Mouse (Mus musculus) embryonic fibroblast, embryonic 13.5 days (primary cell): ENCODE measurements around the gene L3mbtl2. TPM values are rescaled to one million over a fixed set of nuclear protein-coding genes. Genes with fewer than 3 reads are reported as not detected.

Experiments
- H3K27ac ChIP-seq: 2 replicates; pipeline ENCODE4 v1.5.1; 2012; ENCODE audit warnings: low read length, control low read depth, inconsistent platforms; ENCODE audit not compliant: insufficient read depth
- H3K4me1 ChIP-seq: 2 replicates; pipeline ENCODE4 v1.6.1; 2011; ENCODE audit warnings: low read length; ENCODE audit not compliant: control insufficient read depth, insufficient read depth
- H3K4me3 ChIP-seq: 2 replicates; pipeline ENCODE4 v1.5.1; 2011; ENCODE audit warnings: mild to moderate bottlenecking, control low read depth, low read length; ENCODE audit not compliant: insufficient read depth
- CTCF ChIP-seq: IDR thresholded peaks from 2 replicates; pipeline ENCODE4 v1.5.1; 2011; ENCODE audit warnings: mild to moderate bottlenecking, control low read depth, low read length, moderate library complexity, borderline replicate concordance; ENCODE audit not compliant: insufficient read depth
- POLR2A ChIP-seq: IDR thresholded peaks from 2 replicates; pipeline ENCODE4 v1.6.1; 2011; ENCODE audit warnings: low read depth, mild to moderate bottlenecking, control low read depth, low read length, moderate library complexity
- polyA plus RNA-seq: library from polyadenylated mRNA; stranded (reverse); fragments of >200 nt; gene quantifications from 2 replicates; pipeline ENCODE4 v1.2.4, GENCODE M21; 2011; ENCODE audit warnings: low read depth; ENCODE audit not compliant: missing spikeins, insufficient read length

L3mbtl2 gene
- polyA plus RNA-seq, 1 experiment = 7.8 TPM

DNA sequence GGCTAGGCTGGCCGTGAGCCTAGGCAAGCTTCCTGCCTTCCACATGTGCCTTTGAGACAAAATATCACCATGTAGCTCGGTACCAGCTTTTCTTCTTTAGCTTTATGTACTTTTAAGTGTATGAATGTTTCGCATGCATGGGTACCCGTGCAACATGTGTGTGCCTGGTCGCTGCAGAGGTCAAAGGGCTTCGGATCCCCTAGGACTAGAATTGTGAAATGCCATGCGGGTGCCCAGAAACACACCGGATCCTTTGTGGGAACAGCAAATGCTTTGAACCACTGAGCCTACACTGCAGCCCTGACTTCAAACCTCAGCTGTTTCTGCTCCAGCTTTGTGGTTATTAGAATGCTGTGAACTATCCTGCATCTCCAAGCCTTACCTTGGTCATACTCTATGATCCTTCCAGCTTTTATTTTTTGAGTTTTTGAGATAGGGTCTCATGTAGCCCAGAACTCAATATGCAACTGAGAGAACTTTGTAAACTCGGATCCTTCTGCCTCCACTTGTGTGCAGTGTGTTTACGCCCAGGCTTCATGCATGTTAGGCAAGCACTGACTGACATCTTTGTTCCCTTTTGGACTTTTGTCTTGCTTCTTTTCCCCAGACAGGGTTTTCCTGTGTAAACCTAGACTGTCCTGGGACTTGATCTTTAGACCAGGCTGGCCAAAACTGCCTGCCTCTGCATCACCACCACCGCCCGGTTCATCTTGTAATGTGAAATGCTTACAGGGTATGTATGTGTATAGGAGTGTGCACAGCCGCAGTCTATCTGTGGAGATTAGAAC lies 38.8 kb downstream of the L3mbtl2 start:
- Histone ChIP-seq H3K4me1 (no peaks in the 10 kb centered on the region), H3K27ac (no peak overlapping the region), H3K4me3 (no peak overlapping the region)
- no peak for TF ChIP-seq POLR2A
- TF ChIP-seq CTCF = no peak

DNA sequence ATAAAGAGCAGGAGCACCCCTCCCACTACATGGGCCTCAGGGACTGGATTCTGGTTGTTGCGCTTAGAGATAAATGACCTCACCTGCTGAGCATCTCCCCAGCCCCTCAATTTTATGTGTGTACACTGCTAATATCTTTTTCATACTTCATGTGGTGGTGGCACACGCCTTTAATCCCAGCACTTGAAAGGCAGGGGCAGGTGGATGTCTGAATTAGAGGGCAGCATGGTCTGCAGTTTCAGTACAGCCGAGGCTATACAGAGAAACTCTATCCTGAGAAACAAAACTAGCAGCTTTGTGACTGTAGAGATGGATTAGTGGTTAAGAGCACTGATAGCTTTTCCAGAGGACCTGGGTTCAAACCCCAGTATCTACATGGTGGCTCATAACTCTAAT lies 39.4 kb downstream of the L3mbtl2 start:
- H3K4me1 ChIP-seq = no peaks in the 10 kb centered on the region
- TF ChIP-seq CTCF (no peak), POLR2A (no peak)
- H3K4me3 ChIP-seq = no peak overlapping the region
- no peak overlapping the region for H3K27ac ChIP-seq

DNA sequence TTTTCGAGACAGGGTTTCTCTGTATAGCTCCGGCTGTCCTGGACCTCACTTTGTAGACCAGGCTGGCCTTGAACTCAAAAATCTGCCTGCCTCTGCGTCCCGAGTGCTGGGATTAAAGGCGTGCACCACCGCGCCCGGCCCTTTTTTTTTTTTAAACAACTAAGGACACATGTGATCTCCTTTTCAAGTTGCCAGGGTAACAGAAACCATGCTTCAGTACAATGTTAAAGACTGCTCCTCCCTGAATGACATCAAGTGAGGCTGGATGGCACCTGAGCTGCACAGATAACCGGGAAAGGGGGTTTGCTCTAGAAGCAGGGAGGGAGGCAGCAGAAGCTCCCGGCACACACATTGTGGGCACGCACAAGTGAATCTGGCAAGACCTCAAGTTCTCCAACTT lies 45.3 kb downstream of the L3mbtl2 start:
- Histone ChIP-seq H3K4me1 (no peaks in the 10 kb centered on the region), H3K4me3 (no peak overlapping the region), H3K27ac (no peak overlapping the region)
- TF ChIP-seq POLR2A (no peak), CTCF (no peak)

DNA sequence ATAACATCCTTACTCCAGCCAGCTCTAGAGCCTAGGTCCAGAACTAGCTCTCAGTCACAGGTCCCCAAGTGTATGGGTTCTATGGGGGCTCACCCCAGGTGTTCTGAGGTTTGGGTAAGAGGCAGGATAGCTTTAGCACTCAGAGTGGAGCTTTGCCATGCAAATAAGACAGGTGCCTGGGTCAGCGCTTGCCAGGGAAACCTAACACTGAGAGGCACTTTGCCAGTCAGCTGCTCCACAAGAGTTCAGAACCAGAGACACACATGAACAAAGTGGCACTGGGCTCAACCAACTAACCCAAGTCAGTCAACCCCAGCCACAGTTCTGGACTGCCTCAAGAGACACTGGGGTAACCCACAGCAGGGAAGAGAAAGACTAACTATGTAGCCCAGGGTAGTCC lies 46.0 kb downstream of the L3mbtl2 start:
- TF ChIP-seq POLR2A (no peak), CTCF (no peak)
- no peak overlapping the region for H3K4me3 ChIP-seq
- H3K4me1 ChIP-seq = no peaks in the 10 kb centered on the region
- no peak overlapping the region for H3K27ac ChIP-seq

DNA sequence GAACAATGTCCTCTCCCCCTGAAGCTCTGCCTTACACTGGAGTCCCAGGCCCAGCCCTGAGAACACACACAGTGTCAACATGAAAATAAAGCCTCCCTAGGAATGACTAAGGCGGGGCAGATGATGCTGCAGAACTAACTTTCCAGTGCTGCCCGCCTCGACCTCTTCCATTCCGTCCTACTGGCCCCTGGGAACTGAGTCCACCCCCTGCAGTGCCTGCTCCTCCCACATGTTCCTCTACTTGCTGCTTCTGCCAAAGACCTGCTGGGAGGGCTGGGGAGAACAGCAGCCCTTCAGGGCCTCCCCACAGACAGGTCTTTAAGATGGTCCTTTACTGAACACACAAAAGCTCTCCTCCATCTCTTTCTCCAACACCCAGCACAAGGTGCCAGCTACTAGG lies 47.1 kb downstream of the L3mbtl2 start:
- TF ChIP-seq CTCF = no peak
- no peak for TF ChIP-seq POLR2A
- Histone ChIP-seq H3K27ac (no peak overlapping the region), H3K4me3 (no peak overlapping the region), H3K4me1 (no peaks in the 10 kb centered on the region)

DNA sequence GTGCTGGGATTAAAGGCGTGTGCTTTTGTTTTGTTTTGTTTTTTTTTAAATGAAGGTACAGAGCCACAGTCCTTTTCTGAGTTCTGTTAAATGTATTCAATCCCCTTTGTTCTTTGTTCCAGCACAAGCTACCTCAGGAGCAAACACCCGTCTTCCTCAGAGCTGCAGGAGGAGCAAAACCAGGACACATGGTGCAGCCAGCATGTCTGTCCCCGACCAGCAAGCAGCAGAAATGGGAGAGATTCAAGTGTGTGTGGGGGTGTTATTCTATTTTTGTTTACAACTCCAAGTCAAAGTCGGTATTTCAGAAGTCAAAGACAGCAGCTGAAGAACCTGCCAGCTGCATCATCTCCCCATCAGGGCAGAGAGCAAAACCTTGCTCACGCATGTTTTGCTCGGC lies 50.1 kb downstream of the L3mbtl2 start:
- Histone ChIP-seq H3K27ac (no peak overlapping the region), H3K4me3 (no peak overlapping the region), H3K4me1 (no peaks in the 10 kb centered on the region)
- no peak for TF ChIP-seq CTCF
- no peak for TF ChIP-seq POLR2A

DNA sequence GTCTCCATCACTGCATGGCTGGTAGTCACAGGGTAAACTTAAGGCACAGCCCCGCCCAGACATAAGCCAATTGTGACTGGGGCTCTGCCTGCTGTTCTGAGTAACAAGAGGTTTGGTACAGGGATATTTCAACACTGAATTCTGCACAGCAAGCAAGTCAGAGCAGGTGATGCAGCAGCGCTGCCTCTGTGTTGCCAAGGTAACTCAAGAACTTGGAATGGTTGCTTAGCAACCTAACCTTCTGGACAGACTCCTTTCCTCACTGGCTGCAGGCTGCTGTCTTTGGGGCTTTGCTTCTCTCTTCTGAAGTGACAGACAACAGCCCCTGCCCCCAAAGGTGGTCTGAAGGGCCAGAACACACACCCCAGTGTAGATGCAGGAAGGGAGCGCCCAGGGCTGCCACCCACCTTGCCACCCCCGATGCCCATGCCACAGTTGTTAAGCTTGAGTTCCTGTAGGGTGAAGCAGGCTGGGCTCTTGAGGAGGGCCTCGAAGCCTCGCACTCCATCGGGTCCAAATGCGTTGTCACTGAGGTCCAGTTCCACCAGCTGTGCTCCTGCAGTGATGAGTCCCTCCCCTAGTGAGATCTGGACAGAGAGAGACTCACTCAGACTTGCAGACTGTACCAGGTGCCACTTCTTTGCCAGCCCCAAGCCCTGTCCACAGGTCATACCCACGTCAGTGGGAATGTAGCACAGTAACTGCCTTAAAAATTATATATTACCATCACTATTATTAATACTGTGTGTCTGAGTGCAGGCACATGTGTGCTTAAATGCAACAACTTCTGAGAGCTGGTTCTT lies 54.8 kb downstream of the L3mbtl2 start:
- Histone ChIP-seq H3K27ac (no peak overlapping the region), H3K4me1 (no peaks in the 10 kb centered on the region), H3K4me3 (no peak overlapping the region)
- TF ChIP-seq POLR2A (no peak), CTCF (no peak)

DNA sequence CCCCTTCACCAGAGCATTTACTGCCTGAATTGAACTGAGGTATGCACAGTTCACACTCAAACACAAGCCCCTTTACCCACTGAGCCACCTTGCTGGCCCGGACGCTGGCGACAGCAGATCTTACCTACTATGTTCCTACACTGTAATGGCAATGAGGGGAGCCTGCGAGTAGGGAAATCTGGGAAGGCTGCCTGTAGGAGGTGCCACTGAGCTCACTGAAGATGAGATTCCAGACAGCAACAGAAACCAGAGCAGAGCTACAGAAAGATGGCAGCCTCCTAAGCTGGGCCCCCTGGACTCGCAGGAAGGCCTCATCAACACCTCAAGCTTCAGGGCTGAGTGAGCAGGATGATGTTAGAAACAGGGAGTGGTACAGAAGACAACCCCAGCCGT lies 55.4 kb downstream of the L3mbtl2 start:
- Histone ChIP-seq H3K4me3 (no peak overlapping the region), H3K27ac (no peak overlapping the region), H3K4me1 (no peaks in the 10 kb centered on the region)
- no peak for TF ChIP-seq POLR2A
- TF ChIP-seq CTCF = no peak

DNA sequence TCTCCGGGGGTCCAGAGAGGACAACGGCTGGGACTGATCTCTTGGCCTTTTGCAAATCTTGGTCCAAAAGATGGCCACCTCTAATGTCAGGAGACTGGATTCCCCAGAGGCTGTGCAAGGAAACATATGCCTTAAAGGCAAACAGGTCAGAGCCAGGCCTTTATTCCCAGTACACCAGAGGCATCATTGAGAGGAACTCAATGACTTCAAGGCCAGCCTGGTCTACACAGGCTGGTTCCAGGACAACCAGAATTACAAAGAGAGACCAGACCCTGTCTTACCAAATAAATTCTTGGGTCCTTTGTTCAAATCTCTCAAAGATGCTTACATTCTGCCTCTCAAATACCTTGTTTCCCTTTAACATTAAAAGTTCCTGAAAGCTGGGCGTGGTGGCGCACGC lies 58.7 kb downstream of the L3mbtl2 start:
- H3K27ac ChIP-seq = no peak overlapping the region
- no peak for TF ChIP-seq CTCF
- TF ChIP-seq POLR2A = no peak
- H3K4me3 ChIP-seq = no peak overlapping the region
- no peaks in the 10 kb centered on the region for H3K4me1 ChIP-seq

DNA sequence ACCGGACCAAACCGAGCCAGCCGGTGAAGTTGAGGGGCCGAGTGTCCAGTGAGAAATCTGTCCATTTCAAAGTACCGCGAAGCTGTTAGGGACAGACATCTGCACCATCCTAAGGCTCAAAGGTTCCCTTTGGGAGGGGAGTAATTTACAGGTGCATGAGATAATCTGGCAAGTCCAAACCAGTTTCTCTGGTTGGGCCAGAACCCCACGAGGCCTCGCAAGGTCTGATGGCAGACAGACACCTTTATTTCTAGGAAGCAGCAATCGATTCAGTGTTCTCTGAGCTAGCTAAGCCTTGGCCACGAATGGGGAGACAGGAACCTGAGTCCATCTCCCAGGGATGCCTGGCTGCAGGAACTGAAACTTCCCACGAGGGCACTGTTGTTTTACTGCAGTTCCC lies 60.0 kb downstream of the L3mbtl2 start:
- TF ChIP-seq CTCF (no peak), POLR2A (no peak)
- H3K27ac ChIP-seq = no peak overlapping the region
- no peak overlapping the region for H3K4me3 ChIP-seq
- no peaks in the 10 kb centered on the region; the same call in 1 of the 2 replicates for H3K4me1 ChIP-seq
